Mouse (Mus musculus) ES-Bruce4 (cell line): Measurements from ENCODE around the gene Eef2kmt. TPM values are rescaled to one million over a fixed set of nuclear protein-coding genes. Genes with fewer than 3 reads are reported as not detected.

Experiments used
- H3K27ac ChIP-seq: 2 replicates; pipeline ENCODE4 v1.5.1; 2012; ENCODE audit warnings: low read length, inconsistent platforms; ENCODE audit not compliant: insufficient read depth
- H3K27me3 ChIP-seq: 2 replicates; pipeline ENCODE4 v1.6.1; 2012; ENCODE audit warnings: mild to moderate bottlenecking, low read length, inconsistent platforms; ENCODE audit not compliant: control insufficient read depth, poor library complexity, insufficient read depth, severe bottlenecking
- H3K36me3 ChIP-seq: 2 replicates; pipeline ENCODE4 v1.6.1; 2012; ENCODE audit warnings: inconsistent platforms, mild to moderate bottlenecking, low read length, moderate library complexity; ENCODE audit not compliant: control insufficient read depth, poor library complexity, insufficient read depth, severe bottlenecking
- H3K4me1 ChIP-seq: one replicate; pipeline ENCODE4 v1.8.1; 2011; ENCODE audit warnings: low read length; ENCODE audit not compliant: control insufficient read depth, insufficient read depth
- H3K4me3 ChIP-seq: 2 replicates; pipeline ENCODE4 v1.5.1; 2011; ENCODE audit warnings: low read depth, mild to moderate bottlenecking, low read length
- H3K9ac ChIP-seq: 2 replicates; pipeline ENCODE4 v1.6.1; 2012; ENCODE audit warnings: low read depth, mild to moderate bottlenecking, inconsistent platforms; ENCODE audit not compliant: poor library complexity, severe bottlenecking
- H3K9me3 ChIP-seq: replicated peaks from 2 replicates; pipeline ENCODE4 v1.6.1; 2012; ENCODE audit warnings: mild to moderate bottlenecking, low read length, inconsistent platforms; ENCODE audit not compliant: control insufficient read depth, poor library complexity, insufficient read depth, severe bottlenecking
- CTCF ChIP-seq: IDR thresholded peaks from one replicate; pipeline ENCODE4 v1.8.1; 2011; ENCODE audit warnings: low read depth, low read length
- EP300 ChIP-seq: IDR thresholded peaks from 2 replicates; pipeline ENCODE4 v1.6.1; 2011; ENCODE audit warnings: low read depth, low read length; ENCODE audit not compliant: insufficient read depth
- POLR2A ChIP-seq: IDR thresholded peaks from one replicate; pipeline ENCODE4 v1.8.1; 2011; ENCODE audit warnings: low read length; ENCODE audit not compliant: insufficient read depth
- polyA plus RNA-seq: library from polyadenylated mRNA; stranded (reverse); fragments of >200 nt; gene quantifications from 2 replicates; pipeline ENCODE4 v1.2.4, GENCODE M21; 2011; ENCODE audit warnings: low read depth; ENCODE audit not compliant: missing spikeins, insufficient read depth, insufficient read length

Eef2kmt gene
- polyA plus RNA-seq, 1 experiment: 21.9 TPM

DNA sequence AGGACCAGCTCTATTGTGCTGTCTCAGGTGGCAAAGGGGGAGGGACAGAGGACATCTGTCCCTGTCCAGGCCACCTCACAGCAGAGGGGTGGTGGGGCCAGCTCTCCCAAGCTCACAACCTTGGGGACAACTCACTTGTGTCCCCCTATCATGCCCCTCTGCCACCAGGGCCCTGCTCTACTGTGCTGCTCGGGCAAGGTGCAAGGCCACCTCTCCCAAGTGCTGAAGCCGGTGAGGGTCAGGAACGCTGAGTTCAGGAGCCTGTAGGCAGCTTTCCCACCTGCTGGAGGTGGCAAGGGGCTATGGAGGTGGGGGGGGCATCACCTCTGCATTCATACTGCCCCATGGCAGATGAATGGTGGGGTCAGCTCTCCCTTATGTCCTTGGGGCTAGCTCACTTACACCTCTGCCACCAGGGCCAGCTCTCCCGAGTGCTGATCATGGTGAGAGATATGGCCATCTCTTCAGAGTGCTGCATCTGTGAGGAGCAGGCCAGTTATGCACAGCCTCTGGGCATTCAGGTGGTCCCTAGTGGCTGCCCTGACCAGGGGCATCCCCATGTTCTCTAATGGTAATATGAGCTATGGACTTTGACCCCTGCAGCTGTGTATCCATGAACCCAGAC lies 15.7 kb upstream of the Eef2kmt start:
- no peak overlapping the region for H3K9ac ChIP-seq
- H3K27me3 ChIP-seq: no peaks in the 10 kb centered on the region
- H3K4me3 ChIP-seq: no peak overlapping the region
- no peaks in the 10 kb centered on the region for H3K4me1 ChIP-seq
- TF ChIP-seq POLR2A (no peak), CTCF (no peak), EP300 (no peak)
- no peaks in the 10 kb centered on the region for H3K9me3 ChIP-seq
- H3K36me3 ChIP-seq: no peaks in the 10 kb centered on the region
- H3K27ac ChIP-seq: no peak overlapping the region

DNA sequence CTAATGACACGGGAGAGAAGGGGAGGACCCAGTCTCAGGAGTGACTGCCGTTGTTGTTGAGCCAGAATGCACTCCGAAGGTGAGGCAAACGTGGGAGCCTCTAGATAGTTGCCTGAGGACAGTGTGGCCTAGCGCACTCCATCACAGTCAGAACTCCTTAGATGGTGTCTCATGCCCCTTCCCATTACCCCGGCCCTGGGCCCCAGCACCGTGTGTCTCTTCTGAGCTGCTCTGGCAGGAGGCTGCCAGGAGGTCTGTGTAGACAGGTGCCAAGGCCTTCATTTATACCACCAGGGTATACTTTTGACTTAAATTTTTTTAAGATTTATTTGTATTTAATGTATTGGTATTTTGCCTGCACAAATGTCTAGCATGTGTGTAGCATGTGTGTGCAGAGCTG lies 8.1 kb upstream of the Eef2kmt start:
- no peak overlapping the region for H3K9ac ChIP-seq
- H3K4me1 ChIP-seq: no peaks in the 10 kb centered on the region
- no peaks in the 10 kb centered on the region for H3K36me3 ChIP-seq
- H3K27me3 ChIP-seq: no peaks in the 10 kb centered on the region
- TF ChIP-seq POLR2A (no peak), CTCF (no peak), EP300 (no peak)
- no peak overlapping the region for H3K27ac ChIP-seq
- H3K9me3 ChIP-seq: no peaks in the 10 kb centered on the region
- H3K4me3 ChIP-seq: no peak overlapping the region

DNA sequence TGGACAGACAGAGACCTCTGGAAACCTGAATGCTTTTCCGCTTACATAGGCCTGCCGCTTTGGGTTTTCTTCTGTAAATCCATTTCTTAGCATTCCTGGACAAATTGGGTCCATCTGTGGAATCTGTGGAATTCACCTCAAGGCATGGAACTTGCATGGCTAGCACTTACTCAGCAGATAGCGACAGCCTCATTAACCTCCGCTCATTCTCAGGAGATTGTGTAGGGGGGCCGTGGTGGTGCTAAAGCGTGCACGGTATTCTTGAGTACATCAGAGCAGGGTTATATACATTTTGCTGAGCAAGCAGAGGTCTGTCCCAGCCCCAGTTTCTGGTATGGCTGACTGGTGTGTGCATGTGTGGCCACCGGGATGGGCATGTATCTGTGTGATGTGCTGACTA lies 7.4 kb upstream of the Eef2kmt start:
- Histone ChIP-seq H3K9me3 (no peaks in the 10 kb centered on the region), H3K4me1 (no peaks in the 10 kb centered on the region), H3K4me3 (no peak overlapping the region), H3K9ac (no peak overlapping the region), H3K27me3 (no peaks in the 10 kb centered on the region), H3K36me3 (no peaks in the 10 kb centered on the region), H3K27ac (no peak overlapping the region)
- TF ChIP-seq CTCF: no peak
- no peak for TF ChIP-seq EP300

DNA sequence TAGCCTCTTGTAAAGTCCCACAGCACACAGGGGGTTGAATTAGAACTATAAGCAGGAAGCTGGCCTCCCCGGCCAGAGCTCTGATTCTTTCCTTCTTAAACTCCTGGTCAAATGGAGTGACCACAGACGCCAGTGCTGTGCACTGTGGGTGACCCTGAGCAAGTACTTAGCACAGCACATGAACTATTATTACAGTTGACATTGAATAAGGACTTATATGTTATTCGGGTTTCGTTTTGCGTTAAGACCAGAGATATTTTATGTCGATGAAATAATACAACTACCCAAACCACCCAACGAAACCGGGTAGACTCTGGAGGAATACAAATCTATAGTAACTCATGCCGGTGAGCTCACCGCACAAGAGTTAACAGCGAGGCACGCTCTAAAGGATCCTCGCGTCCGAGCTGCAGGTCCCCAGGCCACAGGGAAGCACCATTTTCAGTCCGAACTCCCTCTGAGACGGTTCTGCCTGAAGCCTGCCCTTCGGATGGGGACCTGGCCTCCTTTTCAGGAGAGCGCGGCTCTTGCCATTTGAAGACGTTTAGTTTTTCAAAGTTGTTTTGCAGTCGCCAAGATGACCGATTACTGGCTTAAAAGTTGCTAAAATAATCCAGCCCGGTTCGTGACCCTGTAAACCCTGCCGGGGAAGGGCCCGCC lies 572 bp downstream of the Eef2kmt start:
- no peak for TF ChIP-seq EP300
- no peak for TF ChIP-seq CTCF
- no peak for TF ChIP-seq POLR2A
- no peak overlapping the region for H3K27ac ChIP-seq
- H3K4me3 ChIP-seq: peak overlapping the region; percentile 82
- H3K27me3 ChIP-seq: no peaks in the 10 kb centered on the region
- no peaks in the 10 kb centered on the region for H3K36me3 ChIP-seq
- no peaks in the 10 kb centered on the region for H3K9me3 ChIP-seq
- H3K9ac ChIP-seq: peak overlapping the region; percentile 63
- H3K4me1 ChIP-seq: no peaks in the 10 kb centered on the region

DNA sequence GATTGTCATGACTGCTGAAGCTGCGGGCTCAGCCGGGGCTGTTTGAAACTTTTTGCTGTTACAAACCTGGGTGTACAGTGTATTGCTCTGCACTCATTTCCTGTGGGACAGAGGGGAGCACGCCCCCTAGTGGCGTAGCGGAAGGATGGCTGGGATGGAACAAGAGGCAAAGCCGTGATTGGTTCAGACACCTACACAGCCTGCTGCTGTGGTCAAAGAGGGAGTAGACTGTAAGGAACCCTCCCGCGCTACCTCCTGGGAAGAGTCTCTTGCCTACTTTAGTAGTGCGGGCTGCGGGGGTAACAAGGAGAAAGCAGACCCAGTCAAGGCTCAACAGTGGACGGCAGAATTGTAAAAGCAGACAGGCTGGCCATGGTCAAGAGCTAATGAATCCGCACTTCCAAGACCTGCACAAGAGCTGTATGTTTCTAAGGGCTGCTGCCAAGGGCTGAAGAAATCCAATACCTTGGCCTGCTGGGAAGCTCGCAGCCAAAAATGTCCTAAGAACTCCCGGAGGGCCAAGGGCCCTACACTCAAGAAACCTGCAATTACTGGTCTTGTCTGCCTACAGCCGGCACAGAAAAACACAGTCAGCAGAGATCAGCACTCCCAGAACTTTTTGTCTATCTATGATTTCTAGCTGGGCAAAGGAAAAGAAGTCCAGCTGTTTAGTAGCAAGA lies 1.3 kb downstream of the Eef2kmt start:
- no peak for TF ChIP-seq EP300
- TF ChIP-seq CTCF: peak; percentile 99
- TF ChIP-seq POLR2A: peak; percentile 54
- peak overlapping the region; percentile 82 for H3K4me3 ChIP-seq
- no peaks in the 10 kb centered on the region for H3K27me3 ChIP-seq
- H3K9me3 ChIP-seq: no peaks in the 10 kb centered on the region
- H3K36me3 ChIP-seq: no peaks in the 10 kb centered on the region
- H3K4me1 ChIP-seq: no peaks in the 10 kb centered on the region
- peak overlapping the region; percentile 63 for H3K9ac ChIP-seq
- no peak overlapping the region for H3K27ac ChIP-seq

DNA sequence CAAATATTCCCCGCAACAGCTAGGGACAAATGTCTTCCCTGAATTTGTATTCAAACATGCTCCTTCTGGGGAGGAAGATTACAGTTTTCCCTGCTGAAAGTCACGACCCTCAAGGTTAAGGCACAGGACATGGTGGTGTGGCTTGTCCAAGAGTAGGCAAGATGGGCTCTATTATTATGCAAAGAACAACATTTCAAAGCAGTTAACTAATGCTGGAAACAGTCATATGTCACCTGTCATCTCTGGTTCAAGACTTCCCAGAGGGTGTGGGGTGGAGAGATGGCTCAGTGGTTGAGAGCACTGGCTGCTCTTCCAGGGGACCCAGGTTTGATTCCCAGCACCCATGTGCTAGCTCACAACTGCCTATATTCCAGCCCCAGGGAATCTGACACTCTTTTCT lies 3.5 kb downstream of the Eef2kmt start:
- Histone ChIP-seq H3K36me3 (peaks cover 5% of the 10 kb centered on the region), H3K4me3 (no peak overlapping the region), H3K27me3 (no peaks in the 10 kb centered on the region), H3K9me3 (no peaks in the 10 kb centered on the region), H3K4me1 (no peaks in the 10 kb centered on the region), H3K9ac (no peak overlapping the region), H3K27ac (no peak overlapping the region)
- TF ChIP-seq CTCF (no peak), POLR2A (no peak), EP300 (no peak)
